Mouse (Mus musculus): ENCODE data around the gene Fam178b.

DNA sequence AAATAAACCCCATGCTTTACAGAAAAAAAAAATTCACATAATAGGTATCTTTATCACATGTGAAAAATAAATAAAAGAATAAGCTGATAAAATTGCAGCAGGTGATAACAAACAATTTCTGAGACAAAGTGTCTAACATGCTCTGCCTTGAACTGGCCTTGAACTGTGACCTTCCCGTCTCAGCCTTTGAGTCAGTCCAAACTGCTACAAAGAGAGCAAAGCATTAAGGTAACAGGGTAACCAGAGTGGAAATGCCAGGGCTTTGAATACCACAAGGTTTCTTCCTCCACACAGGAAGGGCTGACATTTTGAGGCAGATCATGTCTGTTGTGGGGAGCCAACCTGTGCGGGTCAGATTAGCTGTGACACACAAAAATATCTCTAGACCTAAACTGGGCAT is 137.6 kb downstream of the Fam178b start:
- no peak for TF ChIP-seq GATA2 (IDR thresholded peaks at IDR 0.05; ENCODE audit: borderline replicate concordance, low read depth, low read length)
- no peak for TF ChIP-seq CTCF (IDR thresholded peaks at IDR 0.05; ENCODE audit: low read depth, low read length)
- no peak for TF ChIP-seq TAL1 (conservative IDR thresholded peaks at IDR 0.05; ENCODE audit: low read depth, low read length)
- no peak for TF ChIP-seq POLR2AphosphoS5 (IDR thresholded peaks at IDR 0.05; ENCODE audit: insufficient replicate concordance, low read depth, low read length)
- TF ChIP-seq GATA1 (IDR thresholded peaks at IDR 0.05; ENCODE audit: borderline replicate concordance, low read length): no peak

Measured in G1E (cell line).